Mouse (Mus musculus) forebrain, postnatal 0 days (tissue): ENCODE measurements around the gene Rdh13. TPM values are rescaled to one million over a fixed set of nuclear protein-coding genes. Genes with fewer than 3 reads are reported as not detected.

Experiments
- ATAC-seq: fragments of 200-750 bp; cut with Nextera tagmentation; 2 replicates; pipeline ENCODE4 v1.8.0; 2017; ENCODE audit warnings: mild to moderate bottlenecking, moderate library complexity
- DNase-seq: peaks from one replicate; pipeline ENCODE4 v3.0.0-alpha.2; 2015
- H3K27ac ChIP-seq: fragments of 300-500 bp; sonication (generic); 2 replicates; pipeline ENCODE4 v1.5.1; 2014; ENCODE audit warnings: low read depth, mild to moderate bottlenecking, antibody characterized with exemption, low read length, moderate library complexity, mixed read lengths
- H3K27me3 ChIP-seq: fragments of 300-500 bp; sonication (generic); 2 replicates; pipeline ENCODE4 v1.6.1; 2014; ENCODE audit warnings: mild to moderate bottlenecking, low read length, mixed read lengths; ENCODE audit not compliant: insufficient read depth
- H3K36me3 ChIP-seq: fragments of 300-500 bp; sonication (generic); 2 replicates; pipeline ENCODE4 v1.6.1; 2014; ENCODE audit warnings: mild to moderate bottlenecking, moderate library complexity; ENCODE audit not compliant: insufficient read depth
- H3K4me1 ChIP-seq: fragments of 300-500 bp; sonication (generic); 2 replicates; pipeline ENCODE4 v1.6.1; 2014; ENCODE audit warnings: antibody characterized with exemption; ENCODE audit not compliant: insufficient read depth
- H3K4me2 ChIP-seq: fragments of 300-500 bp; sonication (generic); 2 replicates; pipeline ENCODE4 v1.6.1; 2014; ENCODE audit warnings: low read depth, mild to moderate bottlenecking, moderate library complexity
- H3K4me3 ChIP-seq: fragments of 300-500 bp; sonication (generic); 2 replicates; pipeline ENCODE4 v1.5.1; 2014; ENCODE audit warnings: low read depth, low read length, mixed read lengths
- H3K9ac ChIP-seq: fragments of 300-500 bp; sonication (generic); 2 replicates; pipeline ENCODE4 v1.6.1; 2014; ENCODE audit warnings: mild to moderate bottlenecking
- H3K9me3 ChIP-seq: fragments of 300-500 bp; sonication (generic); 2 replicates; pipeline ENCODE4 v1.6.1; 2016; ENCODE audit warnings: low read length
- CTCF ChIP-seq: sonication (generic); IDR thresholded peaks from 2 replicates; pipeline ENCODE4 v1.5.1; 2016; ENCODE audit warnings: antibody characterized with exemption, control low read depth, low read depth
- WGBS: fragments of 180-500 bp; shearing (Covaris S2); extraction: QIAGEN DNeasy Blood & Tissue Kit; methylation state at CpG from one replicate; pipeline ENCODE4 v1.1.7; 2014; 5-methylcytosine and 5-hydroxymethylcytosine counted together
- microRNA-seq, 2 experiments: library from miRNA; unstranded; fragments of <30 nt; microRNA quantifications; one replicate each; pipeline ENCODE4; 2016
- polyA plus RNA-seq: library from polyadenylated mRNA; unstranded; fragments of >200 nt; fragmentation: Nextera tagmentation; extraction: Ambion mirVana; gene quantifications from 2 replicates; pipeline ENCODE4 v1.2.1, GENCODE M21; 2015
- total RNA-seq: library from RNA; depleted of rRNA; stranded (reverse); fragments of >200 nt; gene quantifications from 2 replicates; pipeline ENCODE4 v1.2.3, GENCODE M21; 2014; rRNA removed

Gene Rdh13
- total and polyA plus RNA-seq, 2 experiments from 2014 or later, result 37.9 to 84.5 TPM

DNA sequence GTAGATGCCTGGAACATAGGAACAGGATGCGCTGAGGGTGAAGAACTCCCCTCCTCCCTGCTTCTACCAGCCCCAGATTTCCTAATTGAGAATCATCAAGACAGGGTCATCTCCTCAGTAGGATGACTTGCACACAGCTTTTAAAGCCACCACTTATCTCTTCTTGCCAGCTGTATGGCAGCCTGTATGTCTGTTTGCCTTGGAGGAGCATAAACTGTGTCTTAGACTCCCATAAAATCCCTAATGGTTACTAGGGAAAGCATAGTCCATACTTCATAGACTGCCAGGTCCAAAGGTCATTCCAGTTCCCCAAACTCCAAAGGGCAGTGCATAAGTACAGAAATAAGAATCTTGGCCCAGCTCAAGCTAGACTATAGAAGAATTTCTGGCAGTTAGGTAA is 47.7 kb downstream of the Rdh13 start, which contains the start of gene Gp6:
Gp6 (minus strand) TSS at position 15 of the 400 bp plus-strand sequence.
- DNase-seq (no peak), ATAC-seq (no peak)
- Histone ChIP-seq H3K9ac (no peak within 1 kb of the TSS), H3K4me2 (no peak within 1 kb of the TSS), H3K27me3 (no peaks in the 10 kb centered on the region), H3K36me3 (no peaks in the 10 kb centered on the region), H3K27ac (no peak within 1 kb of the TSS), H3K4me3 (no peak within 1 kb of the TSS), H3K4me1 (no peaks in the 10 kb centered on the region), H3K9me3 (no peaks in the 10 kb centered on the region)
- no peak for TF ChIP-seq CTCF
- WGBS, result 84% methylated on average over 1 of the region's 1 CpGs

Small RNA genes lying within 50 kb of the gene (microRNA-seq; reads per million reads assigned to microRNA genes)
- gene Gm24605 (0 reads per million in 2 experiments), gene Gm24752 (0 reads per million in 2 experiments), gene Gm25349 (0 reads per million in 2 experiments)

Other genes starting within 250 kb of the Rdh13 start
- 0.15 and 0.24 TPM in 2 replicates for gene Lilra5, start 207.9 kb downstream of the Rdh13 start, total RNA-seq
- gene Lilra5, start 207.9 kb downstream of the Rdh13 start, polyA plus RNA-seq, result 0.15 TPM in 1 of 2 replicates, not detected in the other
- gene Ncr1, start 107.9 kb downstream of the Rdh13 start, total RNA-seq, result not detected in 2 replicates
- gene Ncr1, start 107.9 kb downstream of the Rdh13 start, polyA plus RNA-seq, result not detected in 2 replicates
- gene Gp6, start 47.9 kb downstream of the Rdh13 start, total RNA-seq, result not detected in 2 replicates
- not detected in 2 replicates for gene Gp6, start 47.9 kb downstream of the Rdh13 start, polyA plus RNA-seq
- 3.2 and 8.6 TPM in 2 replicates for gene Eps8l1, start 15.0 kb upstream of the Rdh13 start, total RNA-seq
- 4.6 and 7.4 TPM in 2 replicates for gene Eps8l1, start 15.0 kb upstream of the Rdh13 start, polyA plus RNA-seq
- 94.2 and 100 TPM in 2 replicates for gene Ppp1r12c, start 56.0 kb upstream of the Rdh13 start, total RNA-seq
- 27.8 and 35.1 TPM in 2 replicates for gene Ppp1r12c, start 56.0 kb upstream of the Rdh13 start, polyA plus RNA-seq
- 0.77 and 2.9 TPM in 2 replicates for gene Tnnt1, start 70.7 kb upstream of the Rdh13 start, total RNA-seq
- gene Tnnt1, start 70.7 kb upstream of the Rdh13 start, polyA plus RNA-seq, result 3.4 and 3.9 TPM in 2 replicates
- gene Tnni3, start 78.6 kb upstream of the Rdh13 start, total RNA-seq, result 0.62 and 3.6 TPM in 2 replicates
- gene Tnni3, start 78.6 kb upstream of the Rdh13 start, polyA plus RNA-seq, result 0.89 and 1.2 TPM in 2 replicates
- gene Dnaaf3, start 86.8 kb upstream of the Rdh13 start, total RNA-seq, result 0.62 and 2.2 TPM in 2 replicates
- gene Dnaaf3, start 86.8 kb upstream of the Rdh13 start, polyA plus RNA-seq, result 1.3 and 2.0 TPM in 2 replicates
- gene Syt5, start 101.9 kb upstream of the Rdh13 start, total RNA-seq, result 170 and 231 TPM in 2 replicates
- gene Syt5, start 101.9 kb upstream of the Rdh13 start, polyA plus RNA-seq, result 301 and 305 TPM in 2 replicates
- gene Ptprh, start 158.4 kb upstream of the Rdh13 start, total RNA-seq, result 0.54 and 2.9 TPM in 2 replicates
- 1.0 and 1.1 TPM in 2 replicates for gene Ptprh, start 158.4 kb upstream of the Rdh13 start, polyA plus RNA-seq
- 10.8 and 11.8 TPM in 2 replicates for gene Tmem86b, start 185.8 kb upstream of the Rdh13 start, total RNA-seq
- 0.64 and 0.70 TPM in 2 replicates for gene Tmem86b, start 185.8 kb upstream of the Rdh13 start, polyA plus RNA-seq
- gene Ppp6r1, start 213.4 kb upstream of the Rdh13 start, total RNA-seq, result 89.3 and 99.1 TPM in 2 replicates
- 5.1 and 8.3 TPM in 2 replicates for gene Ppp6r1, start 213.4 kb upstream of the Rdh13 start, polyA plus RNA-seq
- 188 and 219 TPM in 2 replicates for gene Hspbp1, start 239.4 kb upstream of the Rdh13 start, total RNA-seq
- gene Hspbp1, start 239.4 kb upstream of the Rdh13 start, polyA plus RNA-seq, result 206 and 214 TPM in 2 replicates
- 188 and 205 TPM in 2 replicates for gene Brsk1, start 245.0 kb upstream of the Rdh13 start, total RNA-seq
- 4.6 and 6.2 TPM in 2 replicates for gene Brsk1, start 245.0 kb upstream of the Rdh13 start, polyA plus RNA-seq